Mouse (Mus musculus) MEL (cell line): Measurements from ENCODE around the gene Rubcn.

Experiments used
- CHD2 ChIP-seq: IDR thresholded peaks from 2 replicates; pipeline ENCODE4 v1.6.1; 2011; ENCODE audit warnings: low read length, improper control_type of control experiment
- CTCF ChIP-seq, 3 experiments: IDR thresholded peaks in 2 of 3; conservative IDR thresholded peaks in 1 of 3; 2 replicates each; pipeline ENCODE4 v1.5.1; 2011 to 2012; ENCODE audit warnings: low read length in 3 of 3, low read depth in 2 of 3, mild to moderate bottlenecking in 2 of 3, improper control_type of control experiment in 1 of 3, inconsistent platforms in 1 of 3, mixed read lengths in 1 of 3, moderate library complexity in 1 of 3; ENCODE audit not compliant: control insufficient read depth in 1 of 3, insufficient read depth in 1 of 3, poor library complexity in 1 of 3, severe bottlenecking in 1 of 3
- E2F4 ChIP-seq: IDR thresholded peaks from 2 replicates; pipeline ENCODE4 v1.6.1; 2011; ENCODE audit warnings: low read depth, low read length, improper control_type of control experiment, borderline replicate concordance
- GABPA ChIP-seq: IDR thresholded peaks from 2 replicates; pipeline ENCODE4 v1.6.1; 2012; ENCODE audit warnings: low read depth, mild to moderate bottlenecking, inconsistent platforms, low read length, improper control_type of control experiment, moderate library complexity
- HCFC1 ChIP-seq: IDR thresholded peaks from 2 replicates; pipeline ENCODE4 v1.6.1; 2012; ENCODE audit warnings: low read depth, mild to moderate bottlenecking, inconsistent platforms, low read length, improper control_type of control experiment, moderate library complexity
- MAZ ChIP-seq: IDR thresholded peaks from 2 replicates; pipeline ENCODE4 v1.6.1; 2012; ENCODE audit warnings: low read depth, mild to moderate bottlenecking, inconsistent platforms, low read length, improper control_type of control experiment
- NELFE ChIP-seq: IDR thresholded peaks from 2 replicates; pipeline ENCODE4 v1.6.1; 2011; ENCODE audit warnings: low read depth, low read length, improper control_type of control experiment
- USF2 ChIP-seq, 2 experiments: IDR thresholded peaks; 2 replicates each; pipeline ENCODE4 v1.6.1; 2011 to 2012; ENCODE audit warnings: improper control_type of control experiment in 2 of 2, low read length in 2 of 2, borderline replicate concordance in 1 of 2, inconsistent platforms in 1 of 2, low read depth in 1 of 2, mild to moderate bottlenecking in 1 of 2; ENCODE audit not compliant: insufficient read depth in 1 of 2
- ZMIZ1 ChIP-seq: IDR thresholded peaks from 2 replicates; pipeline ENCODE4 v1.6.1; 2012; ENCODE audit warnings: low read depth, mild to moderate bottlenecking, inconsistent platforms, low read length, improper control_type of control experiment, moderate library complexity

DNA sequence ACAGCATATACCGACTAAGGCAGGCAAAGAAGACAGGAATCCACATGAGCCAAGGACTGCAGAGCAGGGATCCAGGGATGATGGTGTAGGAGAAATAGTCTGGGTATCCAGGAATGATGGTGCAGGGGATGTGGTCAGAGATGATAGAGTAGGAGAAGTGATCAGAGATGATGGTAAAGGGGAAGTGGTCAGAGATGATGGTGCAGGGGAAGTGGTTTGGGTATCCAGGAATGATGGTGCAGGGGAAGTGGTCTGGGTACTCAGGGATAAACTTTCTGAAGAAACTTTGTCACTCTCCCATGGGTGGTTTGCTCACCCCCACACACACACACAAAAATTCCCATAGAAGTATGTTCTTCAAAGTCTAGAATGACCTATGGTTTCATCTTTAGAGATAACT lies 82.4 kb downstream of the Rubcn start:
- TF ChIP-seq USF2 (IDR thresholded peaks at IDR 0.05; ENCODE audit: borderline replicate concordance in 1 of 2, insufficient read depth in 1 of 2, low read depth in 1 of 2, low read length in 2 of 2) (no peak), CTCF (IDR thresholded peaks at IDR 0.05 in 2 of 3, conservative IDR thresholded peaks at IDR 0.05 in 1 of 3; ENCODE audit: control insufficient read depth in 1 of 3, insufficient read depth in 1 of 3, low read depth in 2 of 3, low read length in 3 of 3, poor library complexity in 1 of 3, severe bottlenecking in 1 of 3) (no peak), E2F4 (no peak), NELFE (no peak), MAZ (no peak), GABPA (no peak), HCFC1 (no peak), ZMIZ1 (no peak), CHD2 (no peak)
